Mouse (Mus musculus) cerebellum, postnatal 14 days (tissue): ENCODE measurements at regions not wholly inside any gene's neighbourhood (a gene's known extent, or its start where the extent isn't known, plus 50 kb on each side); places are given as distances from the start of the nearest gene placed in this dataset.

ENCODE experiments used
- DNase-seq, 2 experiments: peaks; one replicate each; pipeline ENCODE4 v3.0.0; 2021; ENCODE audit warnings: mixed read lengths in 2 of 2

- DNase-seq, result no peak
Measured at GRCm38 (mm10) chr12:39952854-39953253, 85.0 kb downstream of the Arl4a start.

- DNase-seq, result no peak
Measured at GRCm38 (mm10) chr12:39951911-39952310, 85.9 kb downstream of the Arl4a start.

- peak; percentile 40 to 55 for DNase-seq
Measured at GRCm38 (mm10) chr12:39950270-39950801, 87.5 kb downstream of the Arl4a start.

- no peak for DNase-seq
Measured at GRCm38 (mm10) chr12:39942910-39943309, 94.9 kb downstream of the Arl4a start.

- DNase-seq, result no peak
Measured at GRCm38 (mm10) chr12:39941162-39941561, 96.7 kb downstream of the Arl4a start.

- DNase-seq, result no peak
Measured at GRCm38 (mm10) chr12:39939017-39939416, 98.8 kb downstream of the Arl4a start.

GRCm38 (mm10) chr12:39938211-39938610, 99.6 kb downstream of the Arl4a start:
- no peak for DNase-seq

GRCm38 (mm10) chr12:39936331-39936730, 101.5 kb downstream of the Arl4a start:
- DNase-seq, result no peak

- no peak for DNase-seq
Measured at GRCm38 (mm10) chr12:39935775-39936174, 102.0 kb downstream of the Arl4a start.

GRCm38 (mm10) chr12:39934877-39935276, 102.9 kb downstream of the Arl4a start:
- DNase-seq, result no peak

- no peak for DNase-seq
Measured at GRCm38 (mm10) chr12:39931251-39931650, 106.6 kb downstream of the Arl4a start.

GRCm38 (mm10) chr12:39927902-39928301, 109.9 kb downstream of the Arl4a start:
- DNase-seq, result no peak

GRCm38 (mm10) chr12:39927014-39927413, 110.8 kb downstream of the Arl4a start:
- DNase-seq, result no peak

GRCm38 (mm10) chr12:39921481-39921880, 116.3 kb downstream of the Arl4a start:
- no peak for DNase-seq

GRCm38 (mm10) chr12:39920466-39920913, 117.3 kb downstream of the Arl4a start:
- DNase-seq, result peak; percentile 81 to 87

- DNase-seq, result no peak
Measured at GRCm38 (mm10) chr12:39919909-39920308, 117.9 kb downstream of the Arl4a start.

- DNase-seq, result no peak
Measured at GRCm38 (mm10) chr12:39888493-39888892, 149.3 kb downstream of the Arl4a start.

GRCm38 (mm10) chr12:39885366-39885765, 152.5 kb downstream of the Arl4a start:
- DNase-seq, result no peak

GRCm38 (mm10) chr12:39880309-39880708, 157.5 kb downstream of the Arl4a start:
- no peak for DNase-seq

- DNase-seq, result no peak
Measured at GRCm38 (mm10) chr12:39873917-39874316, 163.9 kb downstream of the Arl4a start.

- DNase-seq, result no peak
Measured at GRCm38 (mm10) chr12:39861797-39862196, 176.0 kb downstream of the Arl4a start.

- DNase-seq, result no peak
Measured at GRCm38 (mm10) chr12:39851610-39852009, 186.2 kb downstream of the Arl4a start.

GRCm38 (mm10) chr12:39849346-39850058, 188.3 kb downstream of the Arl4a start:
- DNase-seq, result no peak

GRCm38 (mm10) chr12:39840615-39841014, 197.2 kb downstream of the Arl4a start:
- no peak for DNase-seq

- DNase-seq, result peak; percentile 5 to 19
Measured at GRCm38 (mm10) chr12:39840179-39840578, 197.6 kb downstream of the Arl4a start.
